Mouse (Mus musculus) adrenal gland, adult 18-20 months (tissue): ENCODE measurements at regions not wholly inside any gene's neighbourhood (a gene's known extent, or its start where the extent isn't known, plus 50 kb on each side); places are given as distances from the start of the nearest gene placed in this dataset.

Source experiments
- DNase-seq, 2 experiments: peaks; one replicate each; pipeline ENCODE4 v3.0.0; 2021 to 2022; ENCODE audit warnings: low spot score in 2 of 2

DNA sequence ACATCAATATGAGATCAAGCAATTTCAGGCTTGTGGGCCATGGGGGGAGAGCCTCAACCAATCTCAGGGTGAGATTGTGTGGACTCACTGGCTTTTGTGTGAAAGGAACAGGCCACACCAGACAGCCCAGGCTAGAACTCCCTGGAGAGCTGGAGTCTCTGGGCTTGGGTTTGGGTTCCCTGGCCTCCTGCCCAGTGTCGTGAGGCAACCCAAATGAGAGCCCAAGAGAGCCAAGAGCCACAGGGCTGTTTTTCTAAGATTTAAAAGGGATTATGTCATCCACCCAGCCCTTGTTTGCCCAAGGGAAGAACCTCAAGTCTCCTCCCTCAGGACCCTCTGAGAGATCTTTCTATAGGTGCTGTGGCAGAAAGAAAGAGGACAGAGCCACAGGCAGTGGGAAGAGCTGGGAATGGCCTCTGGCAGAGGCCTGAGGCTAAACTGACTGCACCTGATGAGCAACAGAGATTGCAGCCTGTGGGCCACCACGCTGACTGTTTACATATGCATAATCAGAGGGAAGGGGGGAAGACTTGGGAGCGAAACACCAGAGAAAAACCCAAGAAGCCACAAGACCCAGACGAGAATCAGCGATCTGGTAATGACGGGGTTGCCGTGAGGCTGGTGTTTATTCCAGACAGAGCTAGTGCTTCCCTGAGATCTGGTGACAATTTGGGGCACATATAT lies 92.1 kb downstream of the Bcl2l11 start:
- DNase-seq, result peak in 1 of 2 experiments; percentile 37

DNA sequence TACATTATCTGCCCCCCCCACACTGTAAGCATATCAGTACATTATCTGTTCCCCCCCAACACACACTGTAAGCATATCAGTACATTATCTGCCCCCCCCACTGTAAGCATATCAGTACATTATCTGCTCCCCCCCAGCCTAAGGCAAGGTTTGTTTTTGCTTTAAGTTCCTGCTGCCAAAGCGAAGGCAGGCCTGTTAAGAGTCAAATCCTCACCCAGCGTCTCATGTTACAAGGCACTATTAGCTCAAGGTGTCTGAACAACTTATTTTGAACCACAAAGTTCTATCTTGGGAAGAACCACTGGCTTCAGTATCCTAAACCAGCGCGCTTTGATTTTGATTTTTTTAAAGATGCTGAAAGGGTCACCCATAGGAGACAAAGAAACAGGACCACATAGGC lies 93.1 kb downstream of the Bcl2l11 start:
- no peak for DNase-seq

- DNase-seq, result no peak
These were observed 95.2 kb downstream of the Bcl2l11 start for GRCm38 (mm10) chr2:128221055-128221454.

DNA sequence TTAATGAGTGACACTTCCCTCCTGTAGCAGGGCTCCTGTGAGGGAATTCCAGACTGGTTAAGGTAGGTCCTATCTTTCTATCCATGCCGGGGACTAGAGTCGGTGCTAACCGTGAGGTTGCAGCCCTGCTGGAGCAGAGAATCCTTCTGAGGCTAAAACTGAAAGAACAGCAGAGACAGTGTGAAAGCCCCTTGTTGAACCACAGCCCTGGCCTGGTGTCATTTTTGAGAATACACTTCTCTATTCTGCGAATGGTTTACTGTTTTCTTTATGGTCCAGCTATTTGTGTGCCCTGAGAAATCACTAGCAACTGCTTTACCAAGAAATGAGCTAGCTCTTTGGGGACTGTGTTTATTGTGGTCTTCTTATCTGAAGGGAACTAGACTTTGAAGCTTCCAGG lies 95.8 kb downstream of the Bcl2l11 start:
- no peak for DNase-seq

GRCm38 (mm10) chr2:128226465-128227047 lies 100.7 kb downstream of the Bcl2l11 start:
- DNase-seq, result no peak

GRCm38 (mm10) chr2:128229730-128230129 lies 103.9 kb downstream of the Bcl2l11 start:
- no peak for DNase-seq

DNA sequence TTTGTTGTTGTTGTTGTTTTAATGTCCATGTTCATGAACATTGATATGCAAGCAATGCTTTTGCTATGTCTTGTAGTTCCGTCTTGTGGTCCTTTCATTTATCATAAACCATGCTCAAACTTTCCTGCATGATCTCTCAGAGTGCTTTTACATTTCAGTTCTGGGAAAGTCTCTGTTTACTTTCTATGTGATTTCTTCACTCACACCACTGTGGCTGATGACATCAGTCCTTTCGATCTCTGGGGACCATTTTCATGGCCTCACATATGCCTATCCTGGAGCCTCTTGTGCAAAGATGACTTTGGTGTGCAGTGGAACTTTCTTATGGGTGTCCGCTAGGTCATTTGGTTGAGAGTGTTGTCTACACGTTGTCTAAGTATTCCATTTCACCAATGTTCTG lies 105.1 kb downstream of the Bcl2l11 start:
- DNase-seq, result no peak

- DNase-seq, result no peak
These were observed 105.5 kb downstream of the Bcl2l11 start for GRCm38 (mm10) chr2:128231338-128231737.

- no peak for DNase-seq
These were observed 106.2 kb downstream of the Bcl2l11 start for GRCm38 (mm10) chr2:128232027-128232426.

DNA sequence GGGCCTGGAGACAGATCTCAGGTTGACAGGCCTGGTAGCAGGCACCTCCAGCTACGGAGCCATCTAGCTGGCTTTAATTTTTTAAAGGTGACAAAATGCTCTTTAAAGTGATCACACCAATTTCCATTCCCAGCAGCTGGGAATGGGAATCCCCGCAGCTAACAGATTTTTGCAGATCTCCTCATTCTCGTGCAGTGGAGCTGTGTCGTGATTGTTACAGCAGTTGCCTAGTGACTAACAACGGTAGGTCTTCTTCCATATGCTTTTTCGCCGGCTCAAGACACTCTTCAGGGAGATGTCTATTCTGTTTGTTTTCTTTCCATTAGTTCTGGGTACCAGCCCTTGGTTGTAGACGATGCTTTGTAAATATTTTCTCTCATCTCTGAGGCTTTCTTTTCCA lies 109.3 kb downstream of the Bcl2l11 start:
- no peak for DNase-seq

- no peak for DNase-seq
These were observed 113.6 kb downstream of the Bcl2l11 start for GRCm38 (mm10) chr2:128239451-128239850.

DNA sequence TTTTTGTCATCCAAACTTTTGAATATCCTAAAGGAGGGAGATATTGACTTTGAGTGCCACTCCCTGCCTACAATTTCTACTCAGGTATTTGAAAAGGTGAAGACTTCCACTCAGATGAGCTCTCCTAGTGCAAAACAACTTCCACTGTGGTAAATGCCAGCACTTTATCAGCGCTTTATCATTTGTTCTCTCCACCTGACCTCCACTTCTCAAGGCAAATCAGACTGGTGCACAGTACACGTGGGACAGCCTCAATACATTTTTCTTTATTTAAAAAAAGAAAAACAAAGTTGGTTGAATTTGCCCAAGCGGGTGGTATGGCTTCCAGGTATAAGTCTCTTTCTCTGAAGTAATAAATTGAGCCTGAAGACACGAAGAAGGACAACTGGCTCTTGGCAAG lies 114.2 kb downstream of the Bcl2l11 start:
- no peak for DNase-seq

DNA sequence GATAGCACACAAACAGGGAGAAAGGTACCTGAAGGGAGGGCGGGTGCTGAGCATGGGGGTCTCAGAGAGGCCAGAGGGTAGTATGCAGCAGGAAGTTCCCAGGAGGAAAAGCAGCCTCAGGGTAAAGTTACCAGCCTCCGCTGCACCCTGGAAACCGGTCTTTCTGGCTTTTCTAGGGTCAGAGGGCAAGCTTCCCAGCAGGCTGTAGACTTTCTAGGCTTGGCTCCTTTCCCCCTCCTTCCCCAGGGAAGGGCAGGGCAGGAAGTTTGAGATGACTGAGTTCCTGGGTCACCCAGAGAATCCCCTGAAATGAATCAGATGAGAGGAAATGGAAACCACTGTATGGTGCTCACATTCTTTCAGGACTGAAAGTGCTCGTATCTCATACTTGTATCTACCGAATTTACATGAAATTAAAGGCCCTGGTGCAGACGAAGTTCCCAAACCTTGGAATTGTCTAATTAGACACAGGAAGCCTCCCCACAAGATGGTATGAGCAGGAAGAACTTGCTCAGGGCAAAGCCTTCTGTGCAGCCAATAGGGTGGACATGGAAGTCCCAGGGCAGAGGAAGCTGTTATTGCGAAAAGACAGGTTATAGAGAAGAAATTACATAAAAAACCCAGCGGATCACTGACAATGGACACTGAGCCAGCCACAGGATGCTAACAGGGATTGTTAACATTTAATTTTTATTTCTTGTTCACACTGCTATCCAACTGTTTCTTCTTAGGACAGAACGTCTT lies 114.9 kb downstream of the Bcl2l11 start:
- DNase-seq, result no peak

DNA sequence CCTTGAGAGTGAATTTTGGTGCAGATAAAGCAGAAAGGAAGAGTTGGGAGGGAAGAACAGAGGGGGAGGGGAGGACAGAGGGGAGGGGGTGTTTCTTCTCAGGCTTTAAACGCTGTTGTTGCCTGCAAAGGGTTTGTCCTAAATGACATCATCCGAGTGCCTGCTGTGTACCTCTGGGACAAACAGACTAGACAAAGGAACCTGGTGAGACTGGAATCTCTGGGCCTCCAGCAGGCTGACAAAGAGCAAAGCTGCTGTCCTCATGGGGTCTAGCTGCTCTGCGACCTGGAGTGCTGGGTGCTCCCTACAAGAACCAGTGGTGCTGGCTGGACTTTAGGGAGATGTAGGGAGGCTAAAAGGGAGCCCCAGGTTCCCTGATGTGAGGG lies 115.4 kb downstream of the Bcl2l11 start:
- no peak for DNase-seq

GRCm38 (mm10) chr2:128245544-128245943 lies 119.7 kb downstream of the Bcl2l11 start:
- peak; percentile 49 to 60 for DNase-seq

DNA sequence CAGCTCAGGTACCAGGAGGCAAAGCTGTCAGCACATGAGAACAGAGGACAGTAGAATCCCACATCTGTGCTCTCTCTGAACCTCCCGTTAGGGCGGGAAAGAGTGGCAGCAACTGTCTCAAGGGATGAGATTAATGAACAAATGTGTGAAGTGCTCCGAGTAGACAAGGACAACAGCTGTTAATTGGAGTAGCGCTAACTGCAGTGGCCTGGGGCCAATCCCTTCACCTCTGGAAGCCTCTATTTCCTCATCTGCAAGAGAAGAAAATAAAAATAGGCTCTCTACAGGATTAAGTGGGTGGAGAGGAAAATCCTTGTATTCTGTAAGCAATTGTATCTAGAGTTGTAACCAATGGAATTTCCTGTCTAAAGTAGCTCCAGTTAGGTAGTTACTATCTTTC lies 122.1 kb downstream of the Bcl2l11 start:
- no peak for DNase-seq

GRCm38 (mm10) chr2:128249188-128249587 lies 123.3 kb downstream of the Bcl2l11 start:
- DNase-seq, result no peak

- DNase-seq, result no peak
These were observed 123.8 kb downstream of the Bcl2l11 start for GRCm38 (mm10) chr2:128249607-128250006.

DNA sequence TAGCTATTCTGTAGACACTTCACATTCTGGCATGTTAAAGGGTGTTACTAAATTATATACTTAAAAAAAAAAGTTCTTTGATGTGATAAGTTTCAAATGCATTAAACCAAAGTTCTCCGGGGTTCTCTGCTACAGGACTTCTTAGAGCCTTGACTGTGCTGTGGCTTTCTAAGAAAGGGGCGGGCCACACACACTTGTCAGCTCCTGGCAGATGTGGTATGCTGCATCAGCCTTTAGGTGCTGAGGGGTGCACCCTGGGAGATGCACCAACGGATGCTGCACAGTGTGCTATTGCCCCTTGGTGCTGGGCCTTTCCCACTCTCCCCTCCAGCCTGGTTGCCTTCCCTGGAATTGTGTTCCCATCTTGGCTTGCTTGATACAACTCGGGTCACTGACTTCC lies 125.0 kb downstream of the Bcl2l11 start:
- DNase-seq, result no peak

DNA sequence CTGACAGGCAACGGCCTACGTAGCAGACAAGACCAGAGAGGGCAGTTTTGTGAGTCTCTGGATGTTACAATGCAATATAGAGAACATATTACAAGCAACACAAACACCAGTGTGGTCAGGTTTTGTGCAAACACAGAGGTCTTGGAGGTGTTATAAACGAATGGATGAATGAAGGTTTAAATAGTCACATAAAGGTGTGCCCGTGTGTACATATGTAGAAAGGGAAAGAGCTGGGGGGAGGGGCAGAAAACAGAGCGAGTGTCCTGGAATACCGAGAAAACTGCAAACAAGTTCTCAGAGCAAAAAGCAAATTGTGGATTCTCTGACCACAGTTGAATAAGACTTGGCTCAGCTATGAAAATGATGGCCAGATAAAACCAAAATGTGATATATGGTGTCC lies 130.8 kb downstream of the Bcl2l11 start:
- no peak for DNase-seq

- no peak for DNase-seq
These were observed 131.4 kb downstream of the Bcl2l11 start for GRCm38 (mm10) chr2:128257262-128257661.

- no peak for DNase-seq
These were observed 138.0 kb downstream of the Bcl2l11 start for GRCm38 (mm10) chr2:128263880-128264279.
